Mouse (Mus musculus) intestine, embryonic 15.5 days (tissue): ENCODE data around the gene Ighmbp2. TPM values are rescaled to one million over a fixed set of nuclear protein-coding genes. Genes with fewer than 3 reads are reported as not detected.
A peak's percentile ranks its signal among the peaks of the same experiment; 100 is the strongest.

Experiments
- ATAC-seq: fragments of 200-750 bp; cut with Nextera tagmentation; 2 replicates; pipeline ENCODE4 v1.8.0; 2017; ENCODE audit warnings: moderate TSS enrichment, moderate library complexity
- H3K27ac ChIP-seq: fragments of 300-500 bp; sonication (generic); 2 replicates; pipeline ENCODE4 v1.5.1; 2015; ENCODE audit warnings: mild to moderate bottlenecking, inconsistent platforms
- H3K27me3 ChIP-seq: fragments of 300-500 bp; sonication (generic); replicated peaks from 2 replicates; pipeline ENCODE4 v1.6.1; 2015; ENCODE audit warnings: inconsistent platforms
- H3K36me3 ChIP-seq: fragments of 300-500 bp; sonication (generic); 2 replicates; pipeline ENCODE4 v1.6.1; 2015; ENCODE audit warnings: inconsistent platforms
- H3K4me1 ChIP-seq: fragments of 300-500 bp; sonication (generic); replicated peaks from 2 replicates; pipeline ENCODE4 v1.6.1; 2015; ENCODE audit warnings: inconsistent platforms
- H3K4me2 ChIP-seq: fragments of 300-500 bp; sonication (generic); replicated peaks from 2 replicates; pipeline ENCODE4 v1.6.1; 2015; ENCODE audit warnings: mild to moderate bottlenecking, inconsistent platforms
- H3K4me3 ChIP-seq: fragments of 300-500 bp; sonication (generic); replicated peaks from 2 replicates; pipeline ENCODE4 v1.5.1; 2015; ENCODE audit warnings: inconsistent platforms
- H3K9ac ChIP-seq: fragments of 300-500 bp; sonication (generic); 2 replicates; pipeline ENCODE4 v1.6.1; 2015; ENCODE audit warnings: inconsistent platforms
- H3K9me3 ChIP-seq: fragments of 300-500 bp; sonication (generic); 2 replicates; pipeline ENCODE4 v1.6.1; 2016; ENCODE audit warnings: inconsistent platforms
- WGBS: fragments of 180-500 bp; shearing (Covaris S2); methylation state at CpG from one replicate; pipeline ENCODE4 v1.1.7; 2015; 5-methylcytosine and 5-hydroxymethylcytosine counted together
- polyA plus RNA-seq: library from polyadenylated mRNA; unstranded; fragments of >200 nt; fragmentation: Nextera tagmentation; extraction: Ambion mirVana; gene quantifications from 2 replicates; pipeline ENCODE4 v1.2.1, GENCODE M21; 2015

The Ighmbp2 gene
- polyA plus RNA-seq, 1 experiment from 2014 or later = 7.7 TPM

GRCm38 (mm10) chr19:3320086-3320485 is 37.3 kb upstream of the Ighmbp2 start:
- Histone ChIP-seq H3K36me3 (no peaks in the 10 kb centered on the region), H3K27ac (peak overlapping the region; percentile 45), H3K9me3 (no peaks in the 10 kb centered on the region), H3K4me1 (peaks cover 37% of the 10 kb centered on the region), H3K4me3 (no peak overlapping the region), H3K4me2 (peak overlapping the region; percentile 35), H3K9ac (no peak overlapping the region), H3K27me3 (no peaks in the 10 kb centered on the region)
- peak; percentile 33 for ATAC-seq
- 52% methylated on average over 7 of the region's 7 CpGs for WGBS

GRCm38 (mm10) chr19:3319341-3319740 is 36.5 kb upstream of the Ighmbp2 start:
- ATAC-seq = no peak
- H3K4me2 ChIP-seq = 0 out of 2 replicates have a peak overlapping the region, but pooled peaks have one; percentile 35
- H3K27ac ChIP-seq = peak overlapping the region; percentile 45; the same call in 1 of the 2 replicates
- H3K4me1 ChIP-seq = peaks cover 31% of the 10 kb centered on the region
- H3K9ac ChIP-seq = no peak overlapping the region
- no peaks in the 10 kb centered on the region for H3K36me3 ChIP-seq
- no peaks in the 10 kb centered on the region for H3K9me3 ChIP-seq
- H3K27me3 ChIP-seq = no peaks in the 10 kb centered on the region
- H3K4me3 ChIP-seq = no peak overlapping the region
- WGBS = 66% methylated on average over 2 of the region's 2 CpGs

GRCm38 (mm10) chr19:3307175-3307949 is 24.5 kb upstream of the Ighmbp2 start:
- 0 out of 2 replicates have a peak overlapping the region, but pooled peaks have one; percentile 32 for H3K27ac ChIP-seq
- H3K27me3 ChIP-seq = no peaks in the 10 kb centered on the region
- 0 out of 2 replicates have a peak, but pooled peaks cover 5% of the 10 kb centered on the region for H3K4me1 ChIP-seq
- no peak overlapping the region for H3K4me2 ChIP-seq
- H3K4me3 ChIP-seq = no peak overlapping the region
- no peaks in the 10 kb centered on the region for H3K36me3 ChIP-seq
- 53% methylated on average over 16 of the region's 16 CpGs for WGBS
- peak; percentile 89 for ATAC-seq
- H3K9ac ChIP-seq = no peak overlapping the region
- no peaks in the 10 kb centered on the region for H3K9me3 ChIP-seq

- no peaks in the 10 kb centered on the region for H3K27me3 ChIP-seq
- no peak overlapping the region for H3K4me3 ChIP-seq
- ATAC-seq = no peak
- no peak overlapping the region for H3K9ac ChIP-seq
- no peaks in the 10 kb centered on the region for H3K9me3 ChIP-seq
- whole genome bisulfite sequencing = 68% methylated on average over 4 of the region's 4 CpGs
- H3K27ac ChIP-seq = no peak overlapping the region
- H3K4me2 ChIP-seq = no peak overlapping the region
- 0 out of 2 replicates have a peak, but pooled peaks cover 5% of the 10 kb centered on the region for H3K4me1 ChIP-seq
- H3K36me3 ChIP-seq = no peaks in the 10 kb centered on the region
These were observed 21.2 kb upstream of the Ighmbp2 start for GRCm38 (mm10) chr19:3304017-3304416.

- Histone ChIP-seq H3K27me3 (no peaks in the 10 kb centered on the region), H3K4me3 (no peak overlapping the region), H3K36me3 (no peaks in the 10 kb centered on the region), H3K27ac (no peak overlapping the region; the same call in 1 of the 2 replicates), H3K4me2 (peak overlapping the region; percentile 28; the same call in 1 of the 2 replicates), H3K9me3 (no peaks in the 10 kb centered on the region), H3K4me1 (0 out of 2 replicates have a peak, but pooled peaks cover 3% of the 10 kb centered on the region), H3K9ac (no peak overlapping the region)
- ATAC-seq = peak; percentile 67
- WGBS = 63% methylated on average over 7 of the region's 7 CpGs
These were observed 15.0 kb upstream of the Ighmbp2 start for GRCm38 (mm10) chr19:3297775-3298174.

- H3K27ac ChIP-seq = no peak overlapping the region; the same call in 1 of the 2 replicates
- no peaks in the 10 kb centered on the region for H3K27me3 ChIP-seq
- ATAC-seq = peak; percentile 80
- peak overlapping the region; percentile 7; the same call in 1 of the 2 replicates for H3K4me2 ChIP-seq
- H3K9me3 ChIP-seq = no peaks in the 10 kb centered on the region
- H3K9ac ChIP-seq = no peak overlapping the region
- H3K4me3 ChIP-seq = no peak overlapping the region
- H3K36me3 ChIP-seq = no peaks in the 10 kb centered on the region
- 0 out of 2 replicates have a peak, but pooled peaks cover 3% of the 10 kb centered on the region for H3K4me1 ChIP-seq
These were observed 14.2 kb upstream of the Ighmbp2 start for GRCm38 (mm10) chr19:3297034-3297433.

- peaks cover under 1% of the 10 kb centered on the region; the same call in 1 of the 2 replicates for H3K36me3 ChIP-seq
- H3K27me3 ChIP-seq = no peaks in the 10 kb centered on the region
- H3K27ac ChIP-seq = no peak overlapping the region
- no peak overlapping the region for H3K9ac ChIP-seq
- no peak overlapping the region for H3K4me2 ChIP-seq
- 0 out of 2 replicates have a peak, but pooled peaks cover 3% of the 10 kb centered on the region for H3K4me1 ChIP-seq
- H3K9me3 ChIP-seq = no peaks in the 10 kb centered on the region
- ATAC-seq = peak; percentile 25; the same call in 1 of the 2 replicates
- WGBS = 71% methylated on average over 6 of the region's 6 CpGs
- H3K4me3 ChIP-seq = no peak overlapping the region
These were observed 12.4 kb upstream of the Ighmbp2 start for GRCm38 (mm10) chr19:3295245-3295644.

GRCm38 (mm10) chr19:3292993-3293392 is 10.2 kb upstream of the Ighmbp2 start:
- no peak overlapping the region for H3K27ac ChIP-seq
- 97% methylated on average over 1 of the region's 1 CpGs for WGBS
- no peak overlapping the region for H3K4me2 ChIP-seq
- H3K27me3 ChIP-seq = no peaks in the 10 kb centered on the region
- no peaks in the 10 kb centered on the region for H3K9me3 ChIP-seq
- H3K4me3 ChIP-seq = no peak overlapping the region
- H3K4me1 ChIP-seq = 0 out of 2 replicates have a peak, but pooled peaks cover 3% of the 10 kb centered on the region
- H3K9ac ChIP-seq = no peak overlapping the region
- peaks cover 13% of the 10 kb centered on the region; the same call in 1 of the 2 replicates for H3K36me3 ChIP-seq
- no peak for ATAC-seq

- H3K4me1 ChIP-seq = no peaks in the 10 kb centered on the region
- no peaks in the 10 kb centered on the region for H3K27me3 ChIP-seq
- no peak overlapping the region for H3K9ac ChIP-seq
- peaks cover 17% of the 10 kb centered on the region; the same call in 1 of the 2 replicates for H3K36me3 ChIP-seq
- WGBS = 53% methylated on average over 2 of the region's 2 CpGs
- H3K4me3 ChIP-seq = no peak overlapping the region
- H3K9me3 ChIP-seq = no peaks in the 10 kb centered on the region
- no peak overlapping the region for H3K27ac ChIP-seq
- ATAC-seq = peak; percentile 68
- H3K4me2 ChIP-seq = no peak overlapping the region
These were observed 9.2 kb upstream of the Ighmbp2 start for GRCm38 (mm10) chr19:3292028-3292427.

- Histone ChIP-seq H3K27ac (no peak overlapping the region), H3K4me1 (no peaks in the 10 kb centered on the region), H3K9me3 (no peaks in the 10 kb centered on the region), H3K27me3 (no peaks in the 10 kb centered on the region), H3K4me3 (no peak overlapping the region), H3K4me2 (no peak overlapping the region), H3K36me3 (peaks cover 21% of the 10 kb centered on the region; the same call in 1 of the 2 replicates), H3K9ac (no peak overlapping the region)
- no peak for ATAC-seq
- WGBS = 97% methylated on average over 1 of the region's 1 CpGs
These were observed 6.2 kb upstream of the Ighmbp2 start for GRCm38 (mm10) chr19:3289006-3289405.

GRCm38 (mm10) chr19:3281886-3282285 is 931 bp downstream of the Ighmbp2 start:
- peaks cover 7% of the 10 kb centered on the region for H3K4me1 ChIP-seq
- H3K9ac ChIP-seq = peak overlapping the region; percentile 76
- H3K27me3 ChIP-seq = no peaks in the 10 kb centered on the region
- ATAC-seq = no peak
- H3K4me3 ChIP-seq = peak overlapping the region; percentile 85
- WGBS = 65% methylated on average over 4 of the region's 4 CpGs
- H3K4me2 ChIP-seq = peak overlapping the region; percentile 66
- H3K27ac ChIP-seq = no peak overlapping the region
- no peaks in the 10 kb centered on the region for H3K9me3 ChIP-seq
- 0 out of 2 replicates have a peak, but pooled peaks cover 4% of the 10 kb centered on the region for H3K36me3 ChIP-seq

- Histone ChIP-seq H3K27ac (no peak overlapping the region), H3K9ac (no peak overlapping the region), H3K36me3 (peaks cover 26% of the 10 kb centered on the region), H3K4me3 (no peak overlapping the region), H3K27me3 (no peaks in the 10 kb centered on the region), H3K9me3 (no peaks in the 10 kb centered on the region), H3K4me2 (no peak overlapping the region), H3K4me1 (no peaks in the 10 kb centered on the region)
- WGBS = 80% methylated on average over 3 of the region's 3 CpGs
- no peak for ATAC-seq
These were observed 7.0 kb downstream of the Ighmbp2 start for GRCm38 (mm10) chr19:3275744-3276365.
